Mouse (Mus musculus) forebrain, embryonic 10.5 days (tissue): ENCODE measurements around the gene Alox12b. TPM values are rescaled to one million over a fixed set of nuclear protein-coding genes. Genes with fewer than 3 reads are reported as not detected.

Experiments
- DNase-seq: peaks from one replicate; pipeline ENCODE4 v3.0.0-alpha.2; 2017; ENCODE audit warnings: low spot score; ENCODE audit errors: extremely low spot score
- H3K27ac ChIP-seq: fragments of 300-500 bp; sonication (generic); 2 replicates; pipeline ENCODE4 v1.5.1; 2016; ENCODE audit warnings: mild to moderate bottlenecking
- H3K27me3 ChIP-seq: fragments of 300-500 bp; sonication (generic); 2 replicates; pipeline ENCODE4 v1.6.1; 2016; ENCODE audit warnings: mild to moderate bottlenecking; ENCODE audit not compliant: poor library complexity, severe bottlenecking
- H3K36me3 ChIP-seq: fragments of 300-500 bp; sonication (generic); replicated peaks from 2 replicates; pipeline ENCODE4 v1.6.1; 2016; ENCODE audit warnings: mild to moderate bottlenecking, moderate library complexity
- H3K4me1 ChIP-seq: fragments of 300-500 bp; sonication (generic); 2 replicates; pipeline ENCODE4 v1.6.1; 2016
- H3K4me3 ChIP-seq: fragments of 300-500 bp; sonication (generic); 2 replicates; pipeline ENCODE4 v1.5.1; 2016; ENCODE audit warnings: mild to moderate bottlenecking, moderate library complexity
- H3K9me3 ChIP-seq: fragments of 300-500 bp; sonication (generic); 2 replicates; pipeline ENCODE4 v1.6.1; 2016; ENCODE audit warnings: mild to moderate bottlenecking, moderate library complexity
- WGBS: fragments of 180-500 bp; shearing (Covaris S2); methylation state at CpG from one replicate; pipeline ENCODE4 v1.1.7; 2016; 5-methylcytosine and 5-hydroxymethylcytosine counted together
- polyA plus RNA-seq: library from polyadenylated mRNA; unstranded; fragments of >200 nt; fragmentation: Nextera tagmentation; extraction: Ambion mirVana; gene quantifications from 2 replicates; pipeline ENCODE4 v1.2.1, GENCODE M21; 2016

The Alox12b gene
- polyA plus RNA-seq, 1 experiment from 2014 or later, result 0.05 TPM

- Histone ChIP-seq H3K36me3 (no peaks in the 10 kb centered on the region), H3K9me3 (no peaks in the 10 kb centered on the region), H3K4me3 (peak overlapping the region; percentile 84), H3K4me1 (peaks cover 36% of the 10 kb centered on the region), H3K27me3 (peaks cover 49% of the 10 kb centered on the region), H3K27ac (no peak overlapping the region)
- 12% methylated on average over 20 of the region's 20 CpGs for WGBS
- no peak for DNase-seq
Measured at GRCm38 (mm10) chr11:69125919-69126705, 30.7 kb upstream of the Alox12b start.

- Histone ChIP-seq H3K9me3 (no peaks in the 10 kb centered on the region), H3K27ac (no peak overlapping the region), H3K4me3 (peak overlapping the region; percentile 84), H3K36me3 (no peaks in the 10 kb centered on the region), H3K27me3 (peaks cover 49% of the 10 kb centered on the region), H3K4me1 (peaks cover 31% of the 10 kb centered on the region)
- 53% methylated on average over 2 of the region's 2 CpGs for WGBS
- DNase-seq, result no peak
Measured at GRCm38 (mm10) chr11:69126706-69127095, 30.1 kb upstream of the Alox12b start.

GRCm38 (mm10) chr11:69128426-69129122 lies 28.2 kb upstream of the Alox12b start:
- no peaks in the 10 kb centered on the region for H3K36me3 ChIP-seq
- H3K27me3 ChIP-seq, result peaks cover 63% of the 10 kb centered on the region
- H3K4me3 ChIP-seq, result no peak overlapping the region
- peaks cover 17% of the 10 kb centered on the region for H3K4me1 ChIP-seq
- 76% methylated on average over 8 of the region's 8 CpGs for WGBS
- no peak for DNase-seq
- H3K27ac ChIP-seq, result no peak overlapping the region
- no peaks in the 10 kb centered on the region for H3K9me3 ChIP-seq

GRCm38 (mm10) chr11:69133566-69133922 lies 23.2 kb upstream of the Alox12b start:
- H3K4me1 ChIP-seq, result peaks cover 15% of the 10 kb centered on the region
- no peak overlapping the region for H3K27ac ChIP-seq
- no peaks in the 10 kb centered on the region for H3K9me3 ChIP-seq
- 7% methylated on average over 5 of the region's 5 CpGs for WGBS
- peak overlapping the region; percentile 59 for H3K4me3 ChIP-seq
- peaks cover 62% of the 10 kb centered on the region for H3K27me3 ChIP-seq
- H3K36me3 ChIP-seq, result no peaks in the 10 kb centered on the region
- DNase-seq, result no peak

- Histone ChIP-seq H3K36me3 (no peaks in the 10 kb centered on the region), H3K4me3 (peak overlapping the region; percentile 59), H3K27ac (peak overlapping the region; percentile 65), H3K4me1 (peaks cover 15% of the 10 kb centered on the region), H3K27me3 (peaks cover 61% of the 10 kb centered on the region), H3K9me3 (no peaks in the 10 kb centered on the region)
- 1% methylated on average over 34 of the region's 34 CpGs for WGBS
- peak; percentile 53 for DNase-seq
Measured at GRCm38 (mm10) chr11:69133923-69134621, 22.7 kb upstream of the Alox12b start.

GRCm38 (mm10) chr11:69134622-69134968 lies 22.2 kb upstream of the Alox12b start:
- H3K9me3 ChIP-seq, result no peaks in the 10 kb centered on the region
- H3K27me3 ChIP-seq, result peaks cover 59% of the 10 kb centered on the region
- no peaks in the 10 kb centered on the region for H3K36me3 ChIP-seq
- 26% methylated on average over 8 of the region's 8 CpGs for WGBS
- peaks cover 15% of the 10 kb centered on the region for H3K4me1 ChIP-seq
- H3K27ac ChIP-seq, result peak overlapping the region; percentile 65
- peak overlapping the region; percentile 59 for H3K4me3 ChIP-seq
- DNase-seq, result no peak

GRCm38 (mm10) chr11:69135361-69135760 lies 21.4 kb upstream of the Alox12b start:
- 88% methylated on average over 6 of the region's 6 CpGs for WGBS
- peaks cover 15% of the 10 kb centered on the region for H3K4me1 ChIP-seq
- no peak for DNase-seq
- H3K9me3 ChIP-seq, result no peaks in the 10 kb centered on the region
- peaks cover 53% of the 10 kb centered on the region for H3K27me3 ChIP-seq
- no peak overlapping the region for H3K27ac ChIP-seq
- peak overlapping the region; percentile 59; the same call in 1 of the 2 replicates for H3K4me3 ChIP-seq
- no peaks in the 10 kb centered on the region for H3K36me3 ChIP-seq

GRCm38 (mm10) chr11:69147546-69147945 lies 9.2 kb upstream of the Alox12b start:
- Histone ChIP-seq H3K9me3 (no peaks in the 10 kb centered on the region), H3K27me3 (peaks cover 17% of the 10 kb centered on the region), H3K27ac (no peak overlapping the region), H3K4me1 (peaks cover 7% of the 10 kb centered on the region), H3K4me3 (no peak overlapping the region), H3K36me3 (no peaks in the 10 kb centered on the region)
- WGBS, result 87% methylated on average over 7 of the region's 7 CpGs
- DNase-seq, result no peak

- no peak for DNase-seq
- WGBS, result 91% methylated on average over 5 of the region's 5 CpGs
- Histone ChIP-seq H3K27ac (no peak overlapping the region), H3K9me3 (no peaks in the 10 kb centered on the region), H3K36me3 (no peaks in the 10 kb centered on the region), H3K4me1 (peaks cover 7% of the 10 kb centered on the region), H3K4me3 (no peak overlapping the region), H3K27me3 (peaks cover 22% of the 10 kb centered on the region)
Measured at GRCm38 (mm10) chr11:69148451-69148960, 8.3 kb upstream of the Alox12b start.

- H3K27me3 ChIP-seq, result peaks cover 23% of the 10 kb centered on the region
- H3K36me3 ChIP-seq, result no peaks in the 10 kb centered on the region
- H3K27ac ChIP-seq, result no peak overlapping the region
- DNase-seq, result no peak
- H3K4me1 ChIP-seq, result peaks cover 7% of the 10 kb centered on the region
- WGBS, result 85% methylated on average over 6 of the region's 6 CpGs
- no peak overlapping the region for H3K4me3 ChIP-seq
- H3K9me3 ChIP-seq, result no peaks in the 10 kb centered on the region
Measured at GRCm38 (mm10) chr11:69149728-69150127, 7.1 kb upstream of the Alox12b start.

GRCm38 (mm10) chr11:69150444-69150843 lies 6.3 kb upstream of the Alox12b start:
- WGBS, result 8% methylated on average over 7 of the region's 7 CpGs
- peak; percentile 55 for DNase-seq
- Histone ChIP-seq H3K9me3 (no peaks in the 10 kb centered on the region), H3K27me3 (peaks cover 31% of the 10 kb centered on the region), H3K36me3 (no peaks in the 10 kb centered on the region), H3K27ac (no peak overlapping the region), H3K4me1 (peaks cover 7% of the 10 kb centered on the region), H3K4me3 (peak overlapping the region; percentile 38)

GRCm38 (mm10) chr11:69151004-69151403 lies 5.8 kb upstream of the Alox12b start:
- no peaks in the 10 kb centered on the region for H3K9me3 ChIP-seq
- no peak overlapping the region for H3K27ac ChIP-seq
- peaks cover 36% of the 10 kb centered on the region for H3K27me3 ChIP-seq
- WGBS, result 58% methylated on average over 6 of the region's 6 CpGs
- H3K4me3 ChIP-seq, result peak overlapping the region; percentile 38
- no peaks in the 10 kb centered on the region for H3K36me3 ChIP-seq
- H3K4me1 ChIP-seq, result peaks cover 7% of the 10 kb centered on the region
- DNase-seq, result no peak
